ENCODE assay signal across 10 mouse cellular contexts in the genomic region with DNA sequence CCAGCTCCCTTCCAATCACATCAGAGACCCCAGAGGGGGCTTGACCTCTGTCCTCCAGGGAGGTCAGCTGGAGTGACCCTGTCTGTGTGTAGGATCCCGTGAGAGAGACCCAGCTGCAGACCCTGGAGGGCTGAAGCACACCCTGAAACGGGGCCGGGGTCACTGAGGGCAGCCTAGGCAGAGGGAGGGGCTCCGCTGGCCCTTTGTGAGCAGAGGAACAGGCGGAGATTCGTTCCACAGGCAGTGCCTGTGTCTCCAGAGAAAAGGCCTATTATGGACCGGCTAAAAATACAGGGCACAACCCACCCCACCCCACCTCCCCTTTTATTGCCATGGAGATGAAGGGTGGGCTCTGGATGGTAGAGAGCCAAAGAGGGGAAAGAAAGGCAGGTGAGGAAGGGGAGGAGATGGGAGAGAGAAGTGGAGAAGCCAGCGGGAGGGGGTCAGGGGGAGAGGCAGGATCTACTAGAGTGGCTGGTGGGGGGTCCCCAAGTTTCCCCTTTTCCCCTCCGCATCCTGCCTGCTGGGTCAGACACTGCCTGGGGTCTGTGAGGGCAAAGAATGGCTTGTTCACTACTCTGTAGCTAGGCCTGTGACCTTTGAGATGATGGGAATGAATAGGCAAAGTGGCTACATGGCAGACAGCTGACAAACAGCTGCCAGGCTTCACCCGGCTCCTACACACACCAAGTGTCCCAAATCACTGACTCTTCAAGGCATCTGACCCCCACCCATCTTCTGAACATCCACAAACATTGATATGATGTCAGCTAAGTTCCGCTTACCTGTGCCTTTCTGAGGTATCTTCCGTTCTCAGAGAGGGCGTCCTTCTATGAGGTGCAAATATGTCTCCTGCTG. TPM values are rescaled to one million over a fixed set of nuclear protein-coding genes. Genes with fewer than 3 reads are reported as not detected.
DNase-seq lines count a peak whose midpoint lies in the region; ATAC-seq and TF ChIP-seq lines count a peak whose summit lies in the region.
"Had no signal": no experiment of that assay in that cellular context is flagged by ENCODE, and none has a peak within 500 bp of the region (broad histone marks: within the 10 kb centered on the region; RNA-seq: fewer than 3 reads in every experiment).

No protein-coding gene starts in this region.

- H3K9me3 ChIP-seq in hindbrain, embryonic 10.5 days, result no peaks in the 10 kb centered on the region
- H3K9me3 ChIP-seq in hindbrain, postnatal 0 days (ENCODE audit: low read length), result no peaks in the 10 kb centered on the region
- H3K9me3 ChIP-seq in embryonic facial prominence, embryonic 10.5 days, result no peaks in the 10 kb centered on the region
- H3K9me3 ChIP-seq in hindbrain, embryonic 16.5 days (ENCODE audit: control insufficient read depth, low read length), result no peaks in the 10 kb centered on the region
- H3K9me3 ChIP-seq in neural tube, embryonic 14.5 days (ENCODE audit: control insufficient read depth, low read length), result no peaks in the 10 kb centered on the region
- no peaks in the 10 kb centered on the region for H3K9me3 ChIP-seq in heart, embryonic 12.5 days (replicated peaks)

- no peaks in the 10 kb centered on the region for H3K27me3 ChIP-seq in hindbrain, embryonic 10.5 days (ENCODE audit: insufficient read depth, poor library complexity, severe bottlenecking)
- no peaks in the 10 kb centered on the region for H3K27me3 ChIP-seq in hindbrain, postnatal 0 days (ENCODE audit: insufficient read depth, low read length)
- no peaks in the 10 kb centered on the region for H3K27me3 ChIP-seq in embryonic facial prominence, embryonic 10.5 days (replicated peaks; ENCODE audit: low read depth, poor library complexity, severe bottlenecking)
- H3K27me3 ChIP-seq in hindbrain, embryonic 16.5 days (replicated peaks; ENCODE audit: control insufficient read depth, insufficient read depth, low read length), result no peaks in the 10 kb centered on the region
- H3K27me3 ChIP-seq in neural tube, embryonic 14.5 days (ENCODE audit: control insufficient read depth, insufficient read depth, low read length), result no peaks in the 10 kb centered on the region
- 0 out of 2 replicates have a peak, but pooled peaks cover 9% of the 10 kb centered on the region for H3K27me3 ChIP-seq in heart, embryonic 12.5 days (replicated peaks)

- peaks cover 83% of the 10 kb centered on the region for H3K4me1 ChIP-seq in hindbrain, embryonic 10.5 days (replicated peaks)
- peaks cover 17% of the 10 kb centered on the region; the same call in 1 of the 2 replicates for H3K4me1 ChIP-seq in hindbrain, postnatal 0 days (ENCODE audit: insufficient read depth, low read length)
- H3K4me1 ChIP-seq in embryonic facial prominence, embryonic 10.5 days, result peaks cover 79% of the 10 kb centered on the region
- H3K4me1 ChIP-seq in hindbrain, embryonic 16.5 days (ENCODE audit: control insufficient read depth, insufficient read depth, low read depth, low read length), result peaks cover 33% of the 10 kb centered on the region
- H3K4me1 ChIP-seq in neural tube, embryonic 14.5 days (ENCODE audit: control insufficient read depth, insufficient read depth, low read length), result peaks cover 43% of the 10 kb centered on the region
- H3K4me1 ChIP-seq in heart, embryonic 12.5 days (replicated peaks), result peaks cover 26% of the 10 kb centered on the region

- H3K4me2 ChIP-seq in hindbrain, postnatal 0 days (ENCODE audit: low read depth, low read length), result no peak overlapping the region
- H3K4me2 ChIP-seq in hindbrain, embryonic 16.5 days (ENCODE audit: low read length), result peak overlapping the region; percentile 7; the same call in 1 of the 2 replicates
- H3K4me2 ChIP-seq in neural tube, embryonic 14.5 days (ENCODE audit: low read depth, low read length), result no peak overlapping the region
- H3K4me2 ChIP-seq in heart, embryonic 12.5 days, result no peak overlapping the region

- DNase-seq in hindbrain, embryonic 10.5 days (ENCODE audit: low spot score), result peak; percentile 98
- DNase-seq in hindbrain, postnatal 0 days (ENCODE audit: low spot score), result no peak
- peak; percentile 88 for DNase-seq in embryonic facial prominence, embryonic 10.5 days (ENCODE audit: low spot score)
- DNase-seq in cerebellum, adult 11-12 months, result no peak
- DNase-seq: heart, postnatal 36 days had no signal

- ATAC-seq in hindbrain, postnatal 0 days, result no peak
- no peak for ATAC-seq in hindbrain, embryonic 16.5 days
- ATAC-seq in neural tube, embryonic 14.5 days (ENCODE audit: low read depth), result peak; percentile 56; the same call in 1 of the 2 replicates
- ATAC-seq in megakaryocyte progenitor cell, adult 5-6 weeks (replicated peaks; ENCODE audit: poor library complexity), result no peak
- no peak for ATAC-seq in heart, embryonic 12.5 days (ENCODE audit: insufficient number of reproducible peaks, low FRiP score)

- peak overlapping the region; percentile 93 for H3K27ac ChIP-seq in hindbrain, embryonic 10.5 days
- H3K27ac ChIP-seq in hindbrain, postnatal 0 days, result no peak overlapping the region
- H3K27ac ChIP-seq in embryonic facial prominence, embryonic 10.5 days (replicated peaks), result peak overlapping the region; percentile 87
- peak overlapping the region; percentile 39; the same call in 1 of the 2 replicates for H3K27ac ChIP-seq in hindbrain, embryonic 16.5 days (ENCODE audit: low read depth, low read length)
- H3K27ac ChIP-seq in neural tube, embryonic 14.5 days (ENCODE audit: low read depth, low read length), result 0 out of 2 replicates have a peak overlapping the region, but pooled peaks have one; percentile 22
- no peak overlapping the region for H3K27ac ChIP-seq in heart, embryonic 12.5 days (ENCODE audit: poor library complexity, severe bottlenecking)

- no peaks in the 10 kb centered on the region for H3K36me3 ChIP-seq in hindbrain, embryonic 10.5 days
- no peaks in the 10 kb centered on the region for H3K36me3 ChIP-seq in hindbrain, postnatal 0 days (ENCODE audit: insufficient read depth, low read length)
- no peaks in the 10 kb centered on the region for H3K36me3 ChIP-seq in embryonic facial prominence, embryonic 10.5 days (replicated peaks)
- H3K36me3 ChIP-seq in hindbrain, embryonic 16.5 days (ENCODE audit: control insufficient read depth, insufficient read depth, low read length), result no peaks in the 10 kb centered on the region
- no peaks in the 10 kb centered on the region for H3K36me3 ChIP-seq in neural tube, embryonic 14.5 days (ENCODE audit: control insufficient read depth, insufficient read depth, low read length)
- H3K36me3 ChIP-seq in heart, embryonic 12.5 days, result no peaks in the 10 kb centered on the region

- peak overlapping the region; percentile 32 for H3K4me3 ChIP-seq in hindbrain, embryonic 10.5 days
- H3K4me3 ChIP-seq in hindbrain, postnatal 0 days (ENCODE audit: low read length), result no peak overlapping the region
- peak overlapping the region; percentile 44 for H3K4me3 ChIP-seq in embryonic facial prominence, embryonic 10.5 days
- no peak overlapping the region for H3K4me3 ChIP-seq in hindbrain, embryonic 16.5 days (ENCODE audit: low read length)
- H3K4me3 ChIP-seq in neural tube, embryonic 14.5 days (ENCODE audit: low read depth, low read length), result no peak overlapping the region
- no peak overlapping the region for H3K4me3 ChIP-seq in heart, embryonic 12.5 days

- WGBS in hindbrain, embryonic 10.5 days, result 14% methylated on average over 13 of the region's 13 CpGs
- WGBS in hindbrain, postnatal 0 days, result 36% methylated on average over 12 of the region's 13 CpGs
- 25% methylated on average over 13 of the region's 13 CpGs for WGBS in embryonic facial prominence, embryonic 10.5 days
- 27% methylated on average over 13 of the region's 13 CpGs for WGBS in hindbrain, embryonic 16.5 days
- WGBS in neural tube, embryonic 14.5 days, result 27% methylated on average over 13 of the region's 13 CpGs
- 50% methylated on average over 13 of the region's 13 CpGs for WGBS in heart, embryonic 12.5 days

- no peak overlapping the region for H3K9ac ChIP-seq in hindbrain, postnatal 0 days (replicated peaks; ENCODE audit: low read length)
- H3K9ac ChIP-seq in hindbrain, embryonic 16.5 days (ENCODE audit: low read depth, low read length), result peak overlapping the region; percentile 31
- no peak overlapping the region for H3K9ac ChIP-seq in neural tube, embryonic 14.5 days (replicated peaks; ENCODE audit: low read depth, low read length)
- H3K9ac ChIP-seq in heart, embryonic 12.5 days, result no peak overlapping the region

- no peak for TF ChIP-seq CTCF in hindbrain, postnatal 0 days (IDR thresholded peaks at IDR 0.05; ENCODE audit: low read depth)

RNA-seq across cellular contexts. Expression of a gene that starts 16.6 kb away (rescaled TPM):
- polyA plus RNA-seq in hindbrain, embryonic 10.5 days (2016; fragmentation: Nextera tagmentation; extraction: Ambion mirVana), result 112 and 124 TPM in 2 replicates
- total RNA-seq in hindbrain, postnatal 0 days (2014; rRNA removed), result 44.9 and 56.5 TPM in 2 replicates
- 77.1 and 87.8 TPM in 2 replicates for polyA plus RNA-seq in hindbrain, postnatal 0 days (2015; fragmentation: Nextera tagmentation; extraction: Ambion mirVana)
- 90.1 and 99.9 TPM in 2 replicates for polyA plus RNA-seq in embryonic facial prominence, embryonic 10.5 days (2016; fragmentation: Nextera tagmentation; extraction: Ambion mirVana)
- 81.2 and 84.8 TPM in 2 replicates for polyA plus RNA-seq in hindbrain, embryonic 16.5 days (2015; fragmentation: Nextera tagmentation; extraction: Ambion mirVana)
- 80.0 and 82.4 TPM in 2 replicates for polyA plus RNA-seq in neural tube, embryonic 14.5 days (2014; fragmentation: Nextera tagmentation; extraction: Ambion mirVana)
- total RNA-seq in megakaryocyte progenitor cell, adult 5-6 weeks (2015), result 30.3 and 31.4 TPM in 2 replicates
- 70.1 and 74.3 TPM in 2 replicates for total RNA-seq in megakaryocyte progenitor cell, adult 5-6 weeks (2017)
- 52.3 and 58.0 TPM in 2 replicates for polyA plus RNA-seq in heart, embryonic 12.5 days (2016; fragmentation: Nextera tagmentation; extraction: Ambion mirVana)

RNA-seq across cellular contexts. Expression of a gene that starts 28.2 kb away (rescaled TPM):
- polyA plus RNA-seq in hindbrain, embryonic 10.5 days (2016; fragmentation: Nextera tagmentation; extraction: Ambion mirVana), result 0.37 and 0.75 TPM in 2 replicates
- 0.10 and 0.75 TPM in 2 replicates for total RNA-seq in hindbrain, postnatal 0 days (2014; rRNA removed)
- 0.19 and 0.71 TPM in 2 replicates for polyA plus RNA-seq in hindbrain, postnatal 0 days (2015; fragmentation: Nextera tagmentation; extraction: Ambion mirVana)
- polyA plus RNA-seq in embryonic facial prominence, embryonic 10.5 days (2016; fragmentation: Nextera tagmentation; extraction: Ambion mirVana), result 1.1 and 2.3 TPM in 2 replicates
- polyA plus RNA-seq in hindbrain, embryonic 16.5 days (2015; fragmentation: Nextera tagmentation; extraction: Ambion mirVana), result 0.35 and 0.60 TPM in 2 replicates
- 0.09 and 0.36 TPM in 2 replicates for polyA plus RNA-seq in neural tube, embryonic 14.5 days (2014; fragmentation: Nextera tagmentation; extraction: Ambion mirVana)
- total RNA-seq in megakaryocyte progenitor cell, adult 5-6 weeks (2015), result not detected in 2 replicates
- not detected in 2 replicates for total RNA-seq in megakaryocyte progenitor cell, adult 5-6 weeks (2017)
- polyA plus RNA-seq in heart, embryonic 12.5 days (2016; fragmentation: Nextera tagmentation; extraction: Ambion mirVana), result 0.46 and 0.51 TPM in 2 replicates
- total RNA-seq: layer of hippocampus, postnatal 14 days had no signal

RNA-seq across cellular contexts. Expression of a gene that starts 44.1 kb away (rescaled TPM):
- polyA plus RNA-seq in hindbrain, embryonic 10.5 days (2016; fragmentation: Nextera tagmentation; extraction: Ambion mirVana), result 31.4 and 36.4 TPM in 2 replicates
- total RNA-seq in hindbrain, postnatal 0 days (2014; rRNA removed), result 31.5 and 37.2 TPM in 2 replicates
- polyA plus RNA-seq in hindbrain, postnatal 0 days (2015; fragmentation: Nextera tagmentation; extraction: Ambion mirVana), result 37.3 and 38.3 TPM in 2 replicates
- polyA plus RNA-seq in embryonic facial prominence, embryonic 10.5 days (2016; fragmentation: Nextera tagmentation; extraction: Ambion mirVana), result 32.0 and 34.5 TPM in 2 replicates
- polyA plus RNA-seq in hindbrain, embryonic 16.5 days (2015; fragmentation: Nextera tagmentation; extraction: Ambion mirVana), result 36.2 and 37.3 TPM in 2 replicates
- polyA plus RNA-seq in neural tube, embryonic 14.5 days (2014; fragmentation: Nextera tagmentation; extraction: Ambion mirVana), result 21.7 and 23.4 TPM in 2 replicates
- 22.5 and 23.0 TPM in 2 replicates for total RNA-seq in megakaryocyte progenitor cell, adult 5-6 weeks (2015)
- 36.3 and 38.7 TPM in 2 replicates for total RNA-seq in megakaryocyte progenitor cell, adult 5-6 weeks (2017)
- polyA plus RNA-seq in heart, embryonic 12.5 days (2016; fragmentation: Nextera tagmentation; extraction: Ambion mirVana), result 37.7 and 40.5 TPM in 2 replicates

RNA-seq across cellular contexts. Expression of a gene that starts 50.0 kb away (rescaled TPM):
- polyA plus RNA-seq in hindbrain, embryonic 10.5 days (2016; fragmentation: Nextera tagmentation; extraction: Ambion mirVana), result 42.9 and 44.2 TPM in 2 replicates
- total RNA-seq in hindbrain, postnatal 0 days (2014; rRNA removed), result 6.3 and 12.6 TPM in 2 replicates
- 26.4 and 28.1 TPM in 2 replicates for polyA plus RNA-seq in hindbrain, postnatal 0 days (2015; fragmentation: Nextera tagmentation; extraction: Ambion mirVana)
- 36.2 and 37.4 TPM in 2 replicates for polyA plus RNA-seq in embryonic facial prominence, embryonic 10.5 days (2016; fragmentation: Nextera tagmentation; extraction: Ambion mirVana)
- 22.2 and 27.4 TPM in 2 replicates for polyA plus RNA-seq in hindbrain, embryonic 16.5 days (2015; fragmentation: Nextera tagmentation; extraction: Ambion mirVana)
- polyA plus RNA-seq in neural tube, embryonic 14.5 days (2014; fragmentation: Nextera tagmentation; extraction: Ambion mirVana), result 10.9 and 33.9 TPM in 2 replicates
- 6.2 and 6.5 TPM in 2 replicates for total RNA-seq in megakaryocyte progenitor cell, adult 5-6 weeks (2015)
- total RNA-seq in megakaryocyte progenitor cell, adult 5-6 weeks (2017), result 3.3 and 4.0 TPM in 2 replicates
- polyA plus RNA-seq in heart, embryonic 12.5 days (2016; fragmentation: Nextera tagmentation; extraction: Ambion mirVana), result 105 TPM in 2 replicates

Comparison
In these comparisons a context has a peak if more than half of its experiments do, and no peak if none do; other contexts are left out.
1. DNase-seq: peak in hindbrain, embryonic 10.5 days (single experiment) and embryonic facial prominence, embryonic 10.5 days (single experiment); none in hindbrain, postnatal 0 days (single experiment) and cerebellum, adult 11-12 months (single experiment).
2. H3K27ac ChIP-seq: peak in hindbrain, embryonic 10.5 days (single experiment), embryonic facial prominence, embryonic 10.5 days (single experiment), hindbrain, embryonic 16.5 days (single experiment) and neural tube, embryonic 14.5 days (single experiment); none in hindbrain, postnatal 0 days (single experiment) and heart, embryonic 12.5 days (single experiment).
3. H3K4me3 ChIP-seq: peak in hindbrain, embryonic 10.5 days (single experiment) and embryonic facial prominence, embryonic 10.5 days (single experiment); none in hindbrain, postnatal 0 days (single experiment), hindbrain, embryonic 16.5 days (single experiment), neural tube, embryonic 14.5 days (single experiment) and heart, embryonic 12.5 days (single experiment).